In the genomic region with DNA sequence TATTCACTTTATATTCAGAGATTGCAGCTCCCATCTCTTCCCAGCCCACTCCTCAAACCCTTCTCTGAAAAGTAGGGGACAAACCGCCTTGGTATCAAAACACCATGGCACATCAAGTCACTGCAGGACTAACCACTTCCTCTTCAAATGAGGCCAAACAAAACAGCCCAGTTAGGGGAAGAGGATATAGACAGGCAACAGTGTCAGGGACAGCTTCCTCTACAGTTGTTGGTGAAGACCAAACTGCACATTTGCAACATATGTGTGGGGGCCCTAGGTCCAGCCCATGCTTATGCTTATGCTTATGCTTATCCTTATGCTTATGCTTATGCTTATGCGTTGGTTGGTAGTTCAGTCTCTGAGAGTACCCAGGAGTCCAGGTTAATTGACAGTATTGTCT, we compare ENCODE assay signal across 7 mouse cellular contexts. TPM values are rescaled to one million over a fixed set of nuclear protein-coding genes. Genes with fewer than 3 reads are reported as not detected.
A peak's percentile ranks its signal among the peaks of the same experiment; 100 is the strongest.
DNase-seq lines count a peak whose midpoint lies in the region; ATAC-seq and TF ChIP-seq lines count a peak whose summit lies in the region.
"Not testable (repeated sequence)": the region's sequence is repeated elsewhere in the genome, so short reads cannot be mapped to it uniquely, and the experiment has no call there.

No protein-coding gene starts in this region.

- H3K4me1 ChIP-seq in CH12.LX (ENCODE audit: control insufficient read depth in 1 of 2, insufficient read depth in 2 of 2); heart, embryonic 16.5 days (ENCODE audit: control insufficient read depth, insufficient read depth, low read length); liver, embryonic 13.5 days (replicated peaks): not testable (repeated sequence)

- dilution Hi-C loops in CH12.LX (cut with MboI; ENCODE audit: extremely low pct_ligation_motif_present, extremely low pct_unique_long_range_greater_than_20kb, low sequenced_read_pairs), result not testable (repeated sequence)

- in situ Hi-C loops in CH12.LX (cut with MboI; ENCODE audit: low pct_ligation_motif_present, low pct_unique_long_range_greater_than_20kb, low sequenced_read_pairs), result not testable (repeated sequence)

- H3K27me3 ChIP-seq in CH12.LX (replicated peaks); heart, embryonic 16.5 days (ENCODE audit: control insufficient read depth, insufficient read depth, low read length); liver, embryonic 13.5 days: not testable (repeated sequence)

- not testable (repeated sequence) for H3K4me2 ChIP-seq in CH12.LX (ENCODE audit: insufficient read depth, low read depth, poor library complexity, severe bottlenecking); heart, embryonic 16.5 days (ENCODE audit: low read depth, low read length); liver, embryonic 13.5 days

- peak; percentile 22 for DNase-seq in CH12.LX (ENCODE audit: extremely low read depth)
- peak; percentile 2 for DNase-seq in brain, adult 2 months (ENCODE audit: low read depth, low spot score)
- DNase-seq in liver, embryonic 13.5 days, result not testable (repeated sequence)
- peak; percentile 65 to 66 for DNase-seq in spleen, postnatal 36 days (ENCODE audit: low spot score in 2 of 2)
- peak; percentile 15 for DNase-seq in thymus, postnatal 25 days

- H3K9me3 ChIP-seq in CH12.LX (replicated peaks; ENCODE audit: low read length); heart, embryonic 16.5 days (replicated peaks; ENCODE audit: control insufficient read depth, low read length); liver, embryonic 13.5 days (replicated peaks): not testable (repeated sequence)

- not testable (repeated sequence) for H3K4me3 ChIP-seq in CH12.LX (replicated peaks in 1 of 3; ENCODE audit: low read depth in 2 of 3, low read length in 2 of 3, poor library complexity in 1 of 3); heart, embryonic 16.5 days (ENCODE audit: low read length); liver, embryonic 13.5 days (replicated peaks)

- WGBS in heart, embryonic 16.5 days, result 69% methylated on average over 2 of the region's 2 CpGs
- WGBS in liver, embryonic 13.5 days (ENCODE audit: insufficient replicate concordance), result 33% methylated on average over 2 of the region's 2 CpGs

- not testable (repeated sequence) for H3K27ac ChIP-seq in CH12.LX (ENCODE audit: insufficient read depth, low read depth); heart, embryonic 16.5 days (ENCODE audit: low read length); liver, embryonic 13.5 days

- not testable (repeated sequence) for TF ChIP-seq EP300 in CH12.LX (IDR thresholded peaks at IDR 0.05; ENCODE audit: low read length)

- not testable (repeated sequence) for H3K9ac ChIP-seq in CH12.LX (ENCODE audit: insufficient read depth, low read depth); heart, embryonic 16.5 days (ENCODE audit: low read length); liver, embryonic 13.5 days

- not testable (repeated sequence) for H3K79me2 ChIP-seq in CH12.LX (replicated peaks; ENCODE audit: control insufficient read depth, extremely low read depth, insufficient read depth, poor library complexity, severe bottlenecking)

- not testable (repeated sequence) for TF ChIP-seq RAD21 in CH12.LX (IDR thresholded peaks at IDR 0.05; ENCODE audit: low read depth, low read length)

- not testable (repeated sequence) for H3K36me3 ChIP-seq in CH12.LX (replicated peaks in 1 of 2; ENCODE audit: control insufficient read depth in 1 of 2, insufficient read depth in 1 of 2, low read length in 1 of 2); heart, embryonic 16.5 days (ENCODE audit: control insufficient read depth, insufficient read depth); liver, embryonic 13.5 days

- not testable (repeated sequence) for TF ChIP-seq POLR2A in CH12.LX (IDR thresholded peaks at IDR 0.05; ENCODE audit: low read depth, low read length)

- peak; percentile 41; the same call in 1 of the 2 replicates for ATAC-seq in heart, embryonic 16.5 days (replicated peaks; ENCODE audit: extremely low read depth, insufficient read depth, low FRiP score)
- peak; percentile 48 for ATAC-seq in liver, embryonic 13.5 days (ENCODE audit: low read depth)
- peak; percentile 70 for ATAC-seq in megakaryocyte-erythroid progenitor cell, adult 5-6 weeks (replicated peaks; ENCODE audit: low FRiP score, low TSS enrichment, poor library complexity, severe bottlenecking)

- not testable (repeated sequence) for TF ChIP-seq CTCF in CH12.LX (conservative IDR thresholded peaks at IDR 0.05 in 1 of 2, IDR thresholded peaks at IDR 0.05 in 1 of 2; ENCODE audit: low read depth in 2 of 2, low read length in 2 of 2)

RNA-seq across cellular contexts. Expression of a gene that starts 42.6 kb away (rescaled TPM):
- total RNA-seq in CH12.LX (2012; rRNA removed) (1.4 and 1.5 TPM in 2 replicates), CH12.LX (2014; rRNA removed) (0.94 and 1.6 TPM in 2 replicates)
- 0.83 and 1.4 TPM in 2 replicates for polyA plus RNA-seq in CH12.LX (2012; ENCODE audit: insufficient read length, low read depth)
- polyA plus RNA-seq in heart, embryonic 16.5 days (2015; fragmentation: Nextera tagmentation; extraction: Ambion mirVana), result 3.1 and 6.9 TPM in 2 replicates
- 3.0 and 4.5 TPM in 2 replicates for polyA plus RNA-seq in liver, embryonic 13.5 days (2015; fragmentation: Nextera tagmentation; extraction: Ambion mirVana)
- total RNA-seq in megakaryocyte-erythroid progenitor cell, adult 5-6 weeks (2014; fragmentation: Nextera tagmentation), result not detected in 2 replicates
- 0.75 and 1.7 TPM in 2 replicates for total RNA-seq in megakaryocyte-erythroid progenitor cell, adult 5-6 weeks (2017)
